Mouse (Mus musculus) ovary, postnatal 14 days (tissue): Measurements from ENCODE around the gene Arpc3.

Source experiments
- DNase-seq: peaks from one replicate; pipeline ENCODE4 v3.0.0; 2022; ENCODE audit warnings: low spot score

The Arpc3 gene

DNA sequence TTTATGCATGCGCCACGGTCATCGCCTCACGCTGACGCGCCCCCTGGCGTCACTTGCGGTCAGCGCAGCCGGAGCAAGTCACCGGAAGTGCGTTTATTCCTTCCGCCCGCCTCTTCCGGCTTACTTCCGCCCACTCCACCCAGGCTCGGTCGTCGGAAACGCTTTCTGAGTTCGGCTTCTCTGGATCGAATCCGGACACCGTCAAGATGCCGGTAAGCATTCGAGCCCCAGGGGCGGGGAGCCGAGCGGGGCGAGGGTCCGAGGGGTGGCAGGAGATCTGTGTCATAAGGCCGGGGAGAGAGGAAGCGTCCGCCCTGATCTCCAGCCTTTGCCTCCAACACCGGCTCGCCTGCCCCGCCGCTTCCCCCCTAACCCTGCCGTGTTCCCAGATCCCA lies at the start of gene Arpc3:
TSS of gene Arpc3 (plus strand) at position 93 of the 395 bp plus-strand sequence.
- peak; percentile 90 for DNase-seq

DNA sequence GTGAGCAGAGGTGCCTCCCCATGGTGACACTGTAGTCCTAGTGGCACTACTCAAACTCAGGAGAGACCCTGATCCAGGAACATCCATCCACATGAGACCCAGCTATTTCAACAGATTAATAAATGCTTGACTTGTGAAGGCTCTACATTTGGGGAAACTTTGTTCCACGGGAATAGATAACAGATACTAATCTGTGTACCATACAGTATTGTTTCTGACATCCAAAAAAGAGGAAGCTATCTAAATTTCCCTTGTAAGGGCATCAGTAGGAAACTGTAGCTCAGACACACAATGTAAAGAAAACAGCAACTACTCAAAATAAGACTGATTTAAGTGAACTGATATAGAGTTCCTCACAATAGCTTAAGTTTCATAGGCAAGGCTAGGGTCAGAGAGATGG lies 48.8 kb upstream of the Arpc3 start:
- DNase-seq, result no peak

DNA sequence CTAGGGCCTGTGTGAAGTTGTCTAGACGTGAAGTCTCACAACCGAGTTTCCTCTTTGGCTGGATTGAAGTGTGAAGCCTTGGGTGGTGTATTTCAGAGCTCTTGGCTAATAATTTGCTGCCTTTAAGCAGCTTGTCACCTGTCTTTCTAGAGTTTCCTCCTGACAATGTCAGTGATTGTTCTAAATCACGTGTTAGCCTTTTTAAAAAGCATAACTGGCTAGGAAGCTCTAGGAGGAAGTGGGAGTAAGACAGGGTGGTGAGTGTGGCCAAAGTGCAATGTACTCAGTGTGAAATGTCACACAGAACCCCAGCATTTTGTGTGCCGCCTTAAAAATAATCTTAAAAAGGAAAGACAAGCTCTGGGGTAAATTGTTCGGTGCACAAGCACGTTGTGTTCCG lies 47.9 kb upstream of the Arpc3 start:
- DNase-seq, result no peak

DNA sequence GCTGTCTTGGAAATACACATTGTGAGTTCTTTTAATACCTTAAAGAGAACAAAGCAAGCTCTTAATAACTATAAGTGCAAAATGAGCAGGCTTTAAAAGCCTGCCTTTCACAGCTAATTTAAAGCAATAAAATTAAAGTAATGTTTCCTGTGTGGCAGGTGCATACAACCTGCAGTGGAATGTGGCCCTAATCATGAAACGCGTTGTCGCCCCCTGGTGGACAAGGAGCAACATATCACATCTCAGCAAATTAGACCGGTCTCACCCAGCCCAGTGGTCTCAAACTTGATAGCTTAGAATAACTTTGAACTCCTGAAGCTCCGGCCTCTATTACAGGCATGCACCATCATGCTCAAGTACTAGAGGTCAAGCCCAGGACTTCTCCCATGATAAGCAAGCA lies 47.4 kb upstream of the Arpc3 start:
- DNase-seq, result peak; percentile 58

DNA sequence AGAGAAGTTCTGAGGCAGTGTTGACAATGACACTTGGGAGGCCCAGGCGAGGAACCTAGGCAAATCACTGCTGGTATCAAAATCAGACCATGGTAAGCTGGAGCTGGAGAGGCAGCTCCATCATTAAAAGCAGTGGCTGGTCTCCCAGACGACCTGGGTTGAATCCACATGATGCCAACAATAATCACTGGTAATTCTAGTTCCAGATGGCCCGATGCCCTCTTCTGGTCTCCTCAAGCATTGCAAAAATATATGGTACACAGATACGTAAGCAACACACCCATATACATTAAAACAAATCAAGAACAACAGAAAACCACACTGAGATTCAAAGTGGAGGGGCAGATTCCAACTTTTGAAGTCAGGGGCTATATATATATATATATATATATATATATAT lies 45.9 kb upstream of the Arpc3 start:
- no peak for DNase-seq

DNA sequence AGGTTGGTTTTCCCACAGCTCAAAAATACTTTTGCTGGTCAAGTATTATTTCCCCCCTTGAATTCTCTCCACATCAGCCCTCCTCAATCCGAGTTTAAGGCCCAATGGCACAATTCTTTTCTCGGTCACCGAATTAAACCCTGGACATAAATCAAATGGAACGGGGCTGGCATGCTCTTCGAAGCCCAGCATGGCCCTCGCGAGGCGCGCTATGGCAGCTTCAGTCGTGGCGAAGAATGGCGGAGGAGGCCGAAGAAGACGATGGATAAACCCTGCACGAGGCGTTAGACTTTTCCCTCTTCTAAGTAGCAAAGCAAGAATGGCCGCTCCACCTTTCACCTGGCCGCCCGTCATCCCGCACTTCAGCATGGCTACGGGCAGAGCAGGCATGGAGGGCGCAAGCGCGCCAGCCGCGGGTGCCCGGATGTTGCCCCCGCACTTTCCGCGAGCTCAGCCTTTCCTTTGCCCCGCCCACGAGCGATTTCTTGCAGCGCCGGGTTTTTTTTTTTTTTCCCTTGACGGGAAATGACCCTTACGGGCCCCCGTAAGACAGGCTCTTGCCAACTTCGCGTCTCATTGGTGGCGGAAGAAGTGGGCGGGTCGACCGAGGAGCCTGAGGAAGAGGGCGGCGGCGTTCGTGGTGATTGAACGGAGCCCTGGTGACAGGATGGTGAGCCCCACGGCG lies 37.7 kb upstream of the Arpc3 start, which contains the start of the genes Rad9b and Vps29:
TSS of gene Rad9b (minus strand) at position 427 of the 685 bp plus-strand sequence.
TSS of gene Vps29 (plus strand) at position 563 of the 685 bp plus-strand sequence.
- DNase-seq, result peak; percentile 98

DNA sequence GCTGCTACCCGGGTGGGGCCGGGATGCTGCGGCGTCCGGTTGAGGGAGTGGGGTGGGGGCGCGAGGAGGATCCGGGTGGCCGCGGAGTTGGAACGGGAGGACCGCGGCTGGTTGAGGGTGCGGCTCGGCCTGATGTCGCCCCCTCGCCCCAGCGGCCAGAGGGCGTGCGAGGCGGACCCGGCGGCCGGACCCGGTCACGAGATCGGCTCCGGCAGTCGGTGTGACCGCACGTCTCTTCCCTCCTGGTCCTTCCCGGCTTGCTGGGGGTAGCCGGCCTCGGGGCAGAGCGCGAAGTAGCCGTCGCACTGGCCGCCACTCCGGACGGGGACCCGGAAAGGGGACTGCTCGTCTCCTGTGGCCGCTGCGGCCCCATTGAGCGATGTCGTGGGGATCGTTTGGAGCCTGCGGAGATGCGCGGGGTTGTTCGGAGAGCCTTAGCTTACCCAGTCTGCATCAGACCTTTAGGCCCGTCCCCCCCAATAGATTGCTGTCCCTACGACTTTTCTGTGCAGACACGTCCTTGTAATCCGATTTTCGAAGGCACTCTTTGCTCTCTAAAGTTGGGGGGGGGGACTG lies 37.1 kb upstream of the Arpc3 start:
- DNase-seq, result no peak

DNA sequence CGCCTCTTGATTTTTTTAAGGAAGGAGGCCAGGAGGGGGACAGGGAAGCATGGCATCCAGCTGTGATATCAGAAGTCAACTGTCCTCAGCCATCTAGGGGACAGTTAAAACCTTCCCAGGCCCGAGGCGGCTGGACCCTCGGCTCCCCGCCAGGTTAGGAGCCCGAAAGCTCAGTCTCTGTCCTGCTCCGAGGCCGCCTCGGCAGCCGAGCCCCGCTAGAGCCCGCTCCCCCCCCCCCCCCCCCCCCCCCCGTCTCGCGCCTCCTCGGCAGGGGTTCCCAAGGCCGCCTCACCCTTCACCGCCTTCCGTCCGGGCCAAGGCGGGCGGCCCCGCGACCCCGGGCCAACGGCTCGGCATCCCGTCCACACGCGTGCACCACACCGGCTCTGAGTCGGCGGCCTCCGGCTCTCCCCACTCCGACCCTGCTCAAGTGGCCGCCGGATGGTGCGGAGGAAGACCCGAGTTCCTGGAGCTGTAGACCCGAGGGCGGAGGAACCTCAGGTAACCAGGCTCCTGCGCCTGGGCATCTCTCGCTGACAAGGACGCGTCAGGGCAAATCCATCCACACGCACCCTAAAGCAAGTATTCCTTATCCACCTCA lies 20.0 kb upstream of the Arpc3 start, which contains the start of gene Gpn3:
TSS of gene Gpn3 (plus strand) at position 286 of the 601 bp plus-strand sequence.
- no peak for DNase-seq

DNA sequence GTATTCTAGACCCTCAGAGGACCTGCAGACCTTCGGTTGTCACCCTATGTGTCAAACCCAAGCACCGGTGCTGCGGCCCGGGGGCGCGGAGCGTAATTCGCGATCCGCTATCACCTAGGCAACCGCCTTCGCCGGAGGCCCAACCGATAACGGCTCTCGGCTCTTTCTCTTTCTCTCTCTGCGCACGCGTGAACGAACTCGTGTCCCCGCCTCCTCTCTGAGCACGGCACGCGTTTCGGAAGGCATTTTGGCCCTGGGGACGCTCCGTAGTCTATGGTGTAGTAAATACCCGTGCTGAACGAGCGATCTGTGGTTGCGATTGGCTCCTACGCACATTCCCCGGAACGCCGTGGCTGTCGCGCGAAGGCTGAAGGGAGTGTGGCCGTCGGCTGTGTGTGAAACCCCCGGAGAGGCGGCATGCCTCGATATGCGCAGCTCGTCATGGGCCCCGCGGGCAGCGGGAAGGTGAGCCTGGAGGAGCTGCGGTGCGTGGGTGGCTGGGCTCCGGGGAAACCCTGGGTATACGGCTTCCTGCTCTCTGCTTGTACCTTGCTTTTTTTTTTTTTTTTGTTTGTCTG lies 19.4 kb upstream of the Arpc3 start, which contains the start of gene Fam216a:
TSS of gene Fam216a (minus strand) at position 173 of the 578 bp plus-strand sequence.
- peak; percentile 97 for DNase-seq

DNA sequence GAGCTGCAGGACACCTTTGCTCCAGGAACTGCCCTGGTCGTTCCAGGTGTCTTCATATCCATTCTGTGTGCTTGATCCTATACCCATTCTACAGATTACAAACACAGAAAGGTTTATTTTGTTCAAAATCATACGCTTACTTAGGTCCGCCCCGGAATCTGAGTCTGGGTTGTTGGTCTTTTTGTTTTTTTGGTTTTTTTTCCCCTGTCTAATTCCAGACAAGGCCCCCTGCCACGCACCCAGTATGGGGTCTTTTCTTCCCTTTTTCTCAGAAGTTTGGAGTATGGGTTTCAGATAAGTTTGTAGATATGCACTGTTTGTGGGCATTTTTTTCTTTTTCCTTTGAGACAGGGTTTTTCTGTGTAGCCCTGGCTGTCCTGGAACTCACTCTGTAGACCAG lies 18.8 kb upstream of the Arpc3 start:
- no peak for DNase-seq

DNA sequence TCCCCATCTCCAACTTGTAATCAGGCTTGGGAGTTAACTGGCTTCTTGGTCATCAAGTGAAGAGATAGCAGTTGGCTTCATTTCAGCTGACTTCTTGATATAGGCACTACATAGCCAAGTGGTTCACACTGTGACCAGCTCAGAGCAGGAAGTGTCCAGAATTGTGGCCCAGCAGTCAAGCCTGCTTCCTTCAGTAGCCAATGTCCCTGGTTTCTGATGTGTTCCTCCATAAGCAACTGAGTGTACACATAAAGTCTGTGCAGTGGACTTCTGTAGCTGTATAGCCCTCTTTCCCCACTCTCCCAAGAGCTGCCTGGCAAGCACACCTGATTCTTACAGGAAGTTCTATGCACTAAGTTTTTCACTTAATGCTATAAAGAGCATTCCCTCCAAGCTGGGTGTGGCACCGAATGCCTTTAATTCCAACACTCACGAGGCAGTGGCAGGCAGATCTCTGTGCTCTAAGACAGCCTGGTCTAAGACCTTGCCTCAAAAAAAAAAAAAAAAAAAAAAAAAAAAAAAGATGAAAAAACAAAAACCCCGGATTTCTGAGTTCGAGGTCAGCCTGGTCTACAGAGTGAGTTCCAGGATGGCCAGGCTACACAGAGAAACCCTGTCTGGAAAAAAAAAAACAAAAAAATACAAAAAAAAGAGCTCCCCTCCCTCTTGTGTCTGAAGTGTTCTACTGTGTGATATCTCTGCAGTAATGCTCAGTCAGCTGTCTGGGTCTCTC lies 14.4 kb upstream of the Arpc3 start:
- no peak for DNase-seq

DNA sequence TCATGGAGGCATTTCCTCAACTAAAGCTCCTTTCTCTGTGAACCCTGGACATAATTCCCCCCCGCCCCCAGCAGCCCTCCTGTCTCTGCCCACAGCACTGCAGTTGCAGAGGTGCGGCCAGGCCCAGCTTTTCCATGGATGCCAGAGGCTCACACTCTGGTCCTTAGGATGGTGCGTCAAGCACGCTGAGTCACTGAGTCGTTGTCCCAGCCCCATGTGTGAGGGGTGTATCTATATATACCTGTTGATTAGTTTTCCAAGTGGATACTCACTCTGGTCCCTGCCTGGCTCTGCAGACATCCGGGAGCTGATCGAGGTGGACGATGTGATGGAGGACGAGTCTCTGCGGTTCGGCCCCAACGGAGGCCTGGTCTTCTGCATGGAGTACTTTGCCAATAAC lies 13.5 kb upstream of the Arpc3 start:
- no peak for DNase-seq

DNA sequence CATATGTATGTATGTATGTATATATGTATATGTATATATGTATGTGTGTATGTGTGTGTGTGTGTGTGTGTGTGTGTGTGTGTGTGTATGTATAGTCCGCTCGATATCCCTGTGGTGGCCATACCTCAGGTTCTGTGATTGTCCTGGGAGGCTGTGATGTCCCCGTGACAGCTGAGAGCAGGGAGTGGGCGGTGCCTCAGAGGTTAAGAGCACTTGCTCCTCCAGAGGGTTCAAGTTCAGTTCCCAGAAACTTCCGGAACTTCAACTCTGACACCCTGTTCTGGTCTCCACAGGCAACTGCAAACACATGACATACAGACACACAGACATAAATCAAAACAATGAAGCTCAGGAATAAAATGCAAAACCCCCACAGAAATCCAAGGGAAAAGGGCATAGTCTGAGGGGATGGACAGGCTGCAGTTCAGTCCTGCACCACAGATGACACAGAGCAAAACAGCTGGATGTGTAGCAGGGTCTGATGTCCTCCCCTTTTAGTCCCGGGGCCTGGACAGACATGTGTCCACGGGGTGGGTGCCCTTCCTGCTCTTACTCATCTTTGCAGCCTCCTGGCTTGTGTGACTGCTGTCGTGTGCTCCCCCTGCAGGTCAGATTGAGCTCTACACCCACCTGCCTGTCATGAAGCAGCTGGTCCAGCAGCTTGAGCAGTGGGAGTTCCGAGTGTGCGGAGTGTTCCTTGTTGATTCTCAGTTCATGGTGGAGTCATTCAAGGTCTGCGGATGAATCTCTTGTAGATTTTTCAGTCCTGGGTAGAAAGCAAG lies 12.1 kb upstream of the Arpc3 start:
- DNase-seq, result peak; percentile 56

DNA sequence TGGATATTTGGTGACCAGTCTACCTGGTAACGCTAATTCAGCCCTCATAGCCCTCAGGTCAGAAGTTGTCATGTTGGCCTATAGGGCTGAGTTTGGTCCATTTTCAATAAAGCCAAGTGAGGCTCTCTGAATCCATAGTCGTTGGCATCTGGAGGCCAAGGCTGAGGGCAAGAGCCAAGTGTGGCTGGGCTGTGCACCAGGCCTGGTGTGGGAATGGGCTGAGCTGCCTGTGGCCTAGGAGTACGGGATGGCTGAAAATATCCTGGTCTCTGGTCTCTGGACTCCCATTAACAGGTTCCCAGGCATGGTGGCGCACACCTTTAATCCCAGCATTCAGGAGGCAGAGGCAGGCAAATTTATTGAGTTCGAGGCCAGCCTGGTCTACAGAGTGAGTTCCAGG lies 1.7 kb upstream of the Arpc3 start:
- DNase-seq, result no peak

DNA sequence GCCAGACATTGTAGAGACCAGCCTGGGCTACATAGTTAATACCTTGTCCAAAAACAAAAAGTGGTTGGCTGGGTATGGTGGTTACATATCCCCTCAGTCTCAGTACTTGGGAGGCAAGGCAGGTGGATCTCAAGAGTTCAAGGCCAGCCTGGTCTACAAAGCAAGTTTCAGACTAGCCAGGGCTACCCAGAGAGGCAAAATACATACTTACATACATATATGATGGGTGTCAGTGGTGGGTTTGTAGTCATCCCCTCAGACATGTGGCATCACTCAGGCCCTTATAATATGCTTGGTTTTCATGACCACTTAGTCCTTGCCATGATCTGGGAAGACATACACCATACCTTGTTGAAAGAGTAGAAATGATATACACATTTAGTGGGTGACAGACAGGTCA lies 1.0 kb upstream of the Arpc3 start:
- no peak for DNase-seq

DNA sequence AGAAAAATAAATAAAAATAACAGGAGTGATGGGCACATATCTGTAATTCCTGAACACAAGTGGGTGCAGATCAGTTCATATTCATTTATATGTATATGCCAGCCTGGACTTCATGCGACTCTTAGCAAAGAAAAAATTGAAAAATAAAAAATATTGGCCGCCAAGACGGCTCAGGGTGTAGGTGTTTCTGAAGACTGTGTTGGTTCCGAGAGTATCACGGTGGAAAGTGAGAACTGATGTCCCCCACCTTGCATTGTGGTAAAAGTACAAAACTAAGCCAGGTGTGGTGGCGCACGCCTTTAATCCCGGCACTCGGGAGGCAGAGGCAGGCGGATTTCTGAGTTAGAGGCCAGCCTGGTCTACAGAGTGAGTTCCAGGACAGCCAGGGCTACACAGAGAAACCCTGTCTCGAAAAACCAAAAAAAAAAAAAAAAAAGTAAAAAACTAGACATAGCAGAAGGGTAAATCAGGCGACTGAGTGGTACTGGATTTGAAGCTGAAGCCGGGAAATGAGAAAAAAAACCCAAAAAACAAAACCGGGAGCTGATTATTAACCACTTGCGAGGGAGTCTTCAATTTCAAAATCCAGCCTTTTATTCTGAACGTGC lies 396 bp upstream of the Arpc3 start:
- DNase-seq, result no peak

DNA sequence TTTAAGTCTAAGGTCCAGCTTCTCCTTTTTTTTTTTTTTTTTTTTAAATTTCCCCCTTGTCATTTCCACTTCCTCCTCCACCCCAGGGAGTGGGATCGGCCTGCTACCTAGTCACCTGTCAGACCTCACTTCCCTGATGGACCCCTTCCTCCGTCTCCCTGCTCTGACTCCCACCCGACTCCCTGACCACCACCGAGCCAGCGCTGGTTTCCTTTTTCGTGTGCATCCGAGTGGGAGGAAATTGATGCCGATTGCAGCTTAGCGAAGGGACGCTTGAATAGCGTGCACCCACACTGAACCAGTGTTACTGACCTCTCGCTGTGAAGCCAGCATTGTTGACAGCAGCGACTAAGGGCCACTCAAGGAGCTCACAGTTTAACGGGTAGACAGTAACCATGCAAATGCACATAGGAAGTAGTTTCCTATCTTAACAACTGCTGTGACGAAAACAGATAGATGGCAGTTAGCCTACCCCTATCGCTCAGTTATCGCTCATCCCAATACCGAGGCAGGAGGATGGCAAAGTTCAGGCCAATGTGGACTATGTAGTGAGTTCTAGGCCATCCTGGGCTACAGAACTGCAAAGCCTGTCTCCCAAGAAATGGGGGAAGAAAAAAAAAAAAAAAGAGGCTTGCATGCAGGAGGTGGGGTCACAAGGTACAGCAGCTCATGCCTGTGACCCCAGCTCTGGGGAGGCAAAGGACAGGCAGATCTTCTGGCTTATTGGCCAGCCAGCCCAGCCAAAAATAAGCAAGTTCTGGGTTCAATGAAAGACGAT lies 738 bp downstream of the Arpc3 start:
- DNase-seq, result no peak

DNA sequence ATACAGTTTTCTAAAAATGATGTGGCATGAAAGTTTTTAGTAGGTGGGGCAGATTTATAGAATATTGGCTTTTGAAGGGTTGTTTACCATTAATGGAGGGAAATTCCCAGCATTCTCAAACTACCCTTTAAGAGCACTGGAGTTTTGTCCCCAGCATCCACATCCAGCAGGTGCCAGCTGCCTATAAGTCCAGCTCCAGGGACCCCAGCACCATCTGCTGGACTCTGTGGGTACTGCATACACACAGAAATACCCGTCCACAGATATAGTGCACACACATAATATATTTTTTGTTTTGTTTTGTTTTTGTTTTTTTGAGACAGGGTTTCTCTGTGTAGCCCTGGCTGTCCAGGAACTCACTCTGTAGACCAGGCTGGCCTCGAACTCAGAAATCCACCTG lies 2.2 kb downstream of the Arpc3 start:
- DNase-seq, result peak; percentile 63

DNA sequence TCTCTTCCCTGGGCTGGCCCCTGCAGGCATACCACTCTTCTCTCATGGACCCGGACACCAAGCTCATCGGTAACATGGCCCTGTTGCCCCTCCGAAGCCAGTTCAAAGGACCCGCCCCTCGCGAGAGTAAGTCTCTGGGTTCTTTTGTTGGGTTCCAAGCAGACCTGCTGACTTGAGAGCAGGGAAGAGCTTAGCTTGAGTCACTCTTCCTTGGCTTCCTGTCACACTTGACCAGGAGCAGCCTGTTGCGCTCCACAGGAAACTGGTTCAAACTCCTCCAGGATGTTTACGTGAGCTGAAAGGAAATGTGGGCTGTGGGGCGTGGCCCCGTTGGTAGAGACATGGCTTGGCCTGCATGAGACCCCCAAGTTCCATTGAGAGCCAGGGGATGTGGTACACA lies 5.1 kb downstream of the Arpc3 start:
- no peak for DNase-seq

DNA sequence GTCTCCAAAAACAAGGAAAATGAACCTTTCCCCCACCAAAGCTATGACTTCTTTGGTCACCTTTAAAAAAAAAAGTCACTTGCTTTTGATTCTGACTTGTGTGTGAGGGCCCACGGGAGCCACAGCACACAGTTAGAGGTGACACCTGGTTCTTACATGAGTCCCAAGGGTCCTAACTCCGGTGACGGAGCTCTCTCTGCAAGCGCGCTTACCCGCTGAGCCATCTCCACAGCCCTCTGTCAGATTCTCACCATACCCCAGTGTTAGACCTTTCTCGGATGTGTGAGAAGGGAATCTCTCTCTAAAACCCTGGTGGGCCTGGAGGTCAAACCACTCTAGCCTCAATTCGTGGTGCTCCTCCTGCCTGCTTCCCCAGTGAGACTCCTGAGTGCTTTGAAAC lies 5.8 kb downstream of the Arpc3 start:
- DNase-seq, result no peak
